7 mouse cellular contexts compared by ENCODE assay signal in the genomic region with DNA sequence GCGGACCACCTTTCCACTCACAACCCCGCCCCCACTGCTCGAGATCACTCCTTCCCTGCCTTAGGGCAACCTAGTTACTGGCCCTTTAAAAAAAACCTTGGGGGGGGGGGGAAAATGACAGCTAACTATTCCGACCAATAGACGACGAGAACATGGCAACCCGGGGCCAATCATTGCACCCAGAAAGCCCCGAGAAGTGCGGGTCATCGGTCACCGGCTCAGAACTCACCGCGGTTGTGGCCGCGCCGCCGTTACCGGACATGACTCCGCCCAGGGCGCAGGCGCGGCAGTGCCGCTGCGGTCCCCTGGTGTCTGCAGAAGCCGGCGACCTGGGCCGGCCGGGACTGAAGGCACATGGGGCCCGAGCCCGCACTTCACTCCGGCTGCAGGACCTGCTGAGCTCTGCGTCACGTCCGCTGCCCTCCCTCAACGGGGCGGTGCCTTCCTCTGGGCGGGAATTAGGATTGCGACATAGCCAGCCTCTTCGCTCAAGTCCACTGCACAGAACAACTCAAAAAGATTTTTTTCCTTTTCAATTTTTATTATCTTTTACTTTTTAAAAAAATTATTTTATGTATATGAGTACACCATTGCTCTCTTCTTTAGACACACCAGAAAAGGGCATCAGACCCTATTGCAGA. TPM values are rescaled to one million over a fixed set of nuclear protein-coding genes. Genes with fewer than 3 reads are reported as not detected.
DNase-seq lines count a peak whose midpoint lies in the region; ATAC-seq lines count a peak whose summit lies in the region.

A gene (minus strand): TSS at position 448 of the 641 bp plus-strand sequence.

- H3K4me3 ChIP-seq in intestine, embryonic 16.5 days (ENCODE audit: low read length) = peak within 1 kb of the TSS; percentile 84
- peak within 1 kb of the TSS; percentile 49 for H3K4me3 ChIP-seq in midbrain, embryonic 11.5 days (ENCODE audit: low read depth, low read length)

- WGBS in intestine, embryonic 16.5 days = under 1% methylated on average over 39 of the region's 39 CpGs
- WGBS in midbrain, embryonic 11.5 days = under 1% methylated on average over 39 of the region's 39 CpGs

- intact Hi-C loops in gastrocnemius, postnatal 36 days (cut with DNase I) = loop anchor here (5.0 kb wide), 1 partner anchor 37 kb away; a partner anchor contains a TSS
- intact Hi-C loops in left cerebral cortex, postnatal 36 days (cut with DNase I) = no loop called here

- peaks cover 10% of the 10 kb centered on the region for H3K4me1 ChIP-seq in intestine, embryonic 16.5 days (ENCODE audit: control insufficient read depth, insufficient read depth, low read length)
- peaks cover 6% of the 10 kb centered on the region for H3K4me1 ChIP-seq in midbrain, embryonic 11.5 days (ENCODE audit: control insufficient read depth, insufficient read depth, low read length)

- no peaks in the 10 kb centered on the region for H3K27me3 ChIP-seq in intestine, embryonic 16.5 days (replicated peaks; ENCODE audit: control insufficient read depth, insufficient read depth, low read length)
- no peaks in the 10 kb centered on the region for H3K27me3 ChIP-seq in midbrain, embryonic 11.5 days (ENCODE audit: control insufficient read depth, insufficient read depth, low read length)

- peak; percentile 97 for DNase-seq in adrenal gland, adult 2 months
- peak; percentile 83 for DNase-seq in embryo, embryonic 11.5 days (ENCODE audit: low read depth, low spot score)
- DNase-seq in gastrocnemius, postnatal 36 days = peak; percentile 86 to 93
- peak; percentile 92 to 93 for DNase-seq in left cerebral cortex, postnatal 36 days (ENCODE audit: low spot score in 2 of 2)
- peak; percentile 99 for DNase-seq in midbrain, embryonic 11.5 days (ENCODE audit: low spot score, missing footprints)
- DNase-seq in skeletal muscle tissue, adult 2 months (ENCODE audit: low read depth, low spot score) = peak; percentile 86

- peak within 1 kb of the TSS; percentile 87 for H3K9ac ChIP-seq in intestine, embryonic 16.5 days (ENCODE audit: low read depth, low read length)
- peak within 1 kb of the TSS; percentile 55 for H3K9ac ChIP-seq in midbrain, embryonic 11.5 days (ENCODE audit: low read length)

- peak within 1 kb of the TSS; percentile 62 for H3K4me2 ChIP-seq in intestine, embryonic 16.5 days (ENCODE audit: low read depth, low read length)
- peak within 1 kb of the TSS; percentile 59 for H3K4me2 ChIP-seq in midbrain, embryonic 11.5 days

- peak within 1 kb of the TSS; percentile 99 for H3K27ac ChIP-seq in intestine, embryonic 16.5 days (ENCODE audit: low read length)
- H3K27ac ChIP-seq in midbrain, embryonic 11.5 days (ENCODE audit: low read depth, low read length) = peak within 1 kb of the TSS; percentile 86

- peaks cover 14% of the 10 kb centered on the region for H3K36me3 ChIP-seq in intestine, embryonic 16.5 days (ENCODE audit: control insufficient read depth, insufficient read depth, low read length)
- H3K36me3 ChIP-seq in midbrain, embryonic 11.5 days (ENCODE audit: control insufficient read depth, insufficient read depth, low read length) = peaks cover 19% of the 10 kb centered on the region

- peak; percentile 98 for ATAC-seq in intestine, embryonic 16.5 days
- peak; percentile 95 for ATAC-seq in midbrain, embryonic 11.5 days (ENCODE audit: low FRiP score)

- no peaks in the 10 kb centered on the region for H3K9me3 ChIP-seq in intestine, embryonic 16.5 days (ENCODE audit: control insufficient read depth, low read length)
- no peaks in the 10 kb centered on the region for H3K9me3 ChIP-seq in midbrain, embryonic 11.5 days (ENCODE audit: control insufficient read depth, low read length)

RNA-seq across cellular contexts. Expression of the gene that starts here (rescaled TPM):
- 10 to 100 TPM; 80.7 to 92.6 TPM for total RNA-seq in adrenal gland, adult 2 months (2021)
- polyA plus RNA-seq in adrenal gland, adult 2 months (2012; rRNA removed) = 75.0 and 80.6 TPM in 2 replicates
- 10 to 100 TPM; 19.7 to 21.2 TPM for total RNA-seq in gastrocnemius, postnatal 36 days (2021)
- 134 and 155 TPM in 2 replicates for polyA plus RNA-seq in intestine, embryonic 16.5 days (2015; fragmentation: Nextera tagmentation; extraction: Ambion mirVana)
- total RNA-seq in left cerebral cortex, postnatal 36 days (2021) = 10 to 100 TPM; 17.9 to 18.0 TPM
- 147 and 158 TPM in 2 replicates for polyA plus RNA-seq in midbrain, embryonic 11.5 days (2014; fragmentation: Nextera tagmentation; extraction: Ambion mirVana)

Comparison
In these comparisons a context has a peak if more than half of its experiments do, and no peak if none do; other contexts are left out.
1. Peak in every context shown above with its lines: DNase-seq, ATAC-seq, H3K4me3 ChIP-seq and H3K27ac ChIP-seq.